Mouse (Mus musculus) adrenal gland, adult 18-20 months (tissue): ENCODE data around the gene Ldlrad2. TPM values are rescaled to one million over a fixed set of nuclear protein-coding genes. Genes with fewer than 3 reads are reported as not detected.

Source experiments
- DNase-seq, 2 experiments: peaks; one replicate each; pipeline ENCODE4 v3.0.0; 2021 to 2022; ENCODE audit warnings: low spot score in 2 of 2
- microRNA-seq, 2 experiments: library from miRNA; unstranded; fragments of <30 nt; microRNA quantifications; one replicate each; pipeline ENCODE4 v1.2.0; 2021; ENCODE audit warnings: borderline number of aligned reads in 2 of 2
- total RNA-seq, 2 experiments: library from RNA; stranded (reverse); gene quantifications; 1 replicate in 1 of 2; 2 replicates in 1 of 2; pipeline ENCODE4 v1.2.3; 2021

Gene Ldlrad2
- total RNA-seq, 2 experiments from 2014 or later, result 0.83 TPM; not detected in 1

DNA sequence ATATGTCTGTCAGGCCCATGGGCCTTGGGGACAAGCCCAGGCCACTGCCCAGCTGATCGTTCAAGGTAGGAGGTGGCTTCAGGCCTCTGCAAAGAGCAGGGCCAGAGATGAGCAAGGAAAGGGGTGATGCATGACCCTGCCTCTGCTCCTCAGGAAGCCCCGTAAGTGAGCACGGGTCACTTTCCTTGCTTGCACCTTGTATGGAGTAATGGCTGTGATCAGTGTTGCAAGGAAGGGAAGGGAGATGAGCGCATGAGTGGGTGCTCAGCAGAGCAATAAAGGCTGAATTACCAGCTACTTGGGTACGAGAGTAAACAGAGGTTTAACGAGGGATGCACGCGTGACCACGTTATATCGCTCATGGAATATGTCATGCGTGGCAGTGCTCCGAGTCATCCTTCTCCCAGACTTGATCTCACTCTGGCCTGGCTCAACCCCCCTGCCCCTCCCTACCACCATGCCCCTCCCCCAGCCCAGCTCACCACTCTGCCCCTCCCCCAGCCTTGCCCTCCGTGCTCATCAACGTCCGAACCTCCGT, 17.6 kb downstream of the Ldlrad2 start:
- DNase-seq, result no peak

DNA sequence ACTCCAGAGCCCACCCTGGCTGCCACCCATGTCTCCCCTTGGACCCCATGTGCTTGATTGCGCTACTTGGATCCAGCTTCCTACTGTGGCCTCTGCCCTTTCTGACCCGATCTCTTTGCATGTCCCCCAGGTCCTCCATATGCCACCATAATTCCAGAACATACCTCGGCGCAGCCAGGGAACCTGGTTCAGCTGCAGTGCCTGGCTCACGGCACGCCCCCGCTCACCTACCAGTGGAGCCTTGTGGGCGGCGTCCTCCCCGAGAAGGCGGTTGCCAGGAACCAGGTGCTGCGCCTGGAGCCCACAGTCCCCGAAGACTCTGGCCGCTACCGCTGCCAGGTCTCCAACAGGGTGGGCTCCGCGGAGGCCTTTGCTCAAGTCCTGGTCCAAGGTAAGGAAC, 20.9 kb downstream of the Ldlrad2 start:
- no peak for DNase-seq

DNA sequence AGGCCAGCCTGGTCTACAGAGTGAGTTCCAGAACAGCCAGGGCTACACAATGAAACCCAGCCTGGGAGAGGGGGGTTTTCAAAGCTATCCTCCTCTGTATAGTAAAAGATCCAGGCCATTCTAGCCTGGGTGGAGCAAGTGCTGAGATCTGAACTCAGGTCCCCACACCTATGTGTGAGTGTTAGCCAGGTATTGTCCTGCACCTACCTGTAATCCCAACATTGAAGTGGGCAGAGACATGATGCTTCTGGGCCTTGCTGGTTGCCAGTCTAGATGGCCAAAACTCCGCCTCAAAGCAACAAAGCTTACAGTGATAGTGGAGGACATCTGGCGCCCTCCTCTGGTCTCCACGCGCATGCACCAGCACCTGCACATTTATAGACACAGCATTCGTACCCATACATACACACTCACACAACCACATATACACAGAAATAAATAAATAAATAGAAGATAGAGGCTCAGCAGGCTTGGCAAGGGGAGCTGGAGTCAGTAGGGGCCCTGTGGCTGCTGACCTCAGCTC, 28.3 kb downstream of the Ldlrad2 start:
- peak in 1 of 2 experiments; percentile 27 for DNase-seq

DNA sequence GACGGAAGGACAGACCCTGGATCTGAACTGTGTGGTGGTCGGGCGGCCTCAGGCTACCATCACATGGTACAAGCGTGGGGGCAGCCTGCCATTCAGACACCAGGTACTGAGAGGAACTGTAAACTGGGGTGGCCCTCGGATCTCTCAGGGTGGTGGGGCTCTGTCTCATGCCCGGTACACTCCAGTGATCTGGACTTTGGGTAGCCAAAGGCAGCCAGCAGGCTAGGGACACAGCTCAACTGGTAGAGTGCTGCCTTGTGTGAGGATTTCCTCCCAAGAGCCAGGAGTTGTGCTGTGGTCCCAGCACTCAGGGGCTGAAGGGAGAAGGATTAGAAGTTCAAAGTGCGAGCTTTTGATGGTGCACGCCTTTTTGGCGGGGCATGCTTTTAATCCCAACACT, 28.8 kb downstream of the Ldlrad2 start:
- DNase-seq, result no peak

DNA sequence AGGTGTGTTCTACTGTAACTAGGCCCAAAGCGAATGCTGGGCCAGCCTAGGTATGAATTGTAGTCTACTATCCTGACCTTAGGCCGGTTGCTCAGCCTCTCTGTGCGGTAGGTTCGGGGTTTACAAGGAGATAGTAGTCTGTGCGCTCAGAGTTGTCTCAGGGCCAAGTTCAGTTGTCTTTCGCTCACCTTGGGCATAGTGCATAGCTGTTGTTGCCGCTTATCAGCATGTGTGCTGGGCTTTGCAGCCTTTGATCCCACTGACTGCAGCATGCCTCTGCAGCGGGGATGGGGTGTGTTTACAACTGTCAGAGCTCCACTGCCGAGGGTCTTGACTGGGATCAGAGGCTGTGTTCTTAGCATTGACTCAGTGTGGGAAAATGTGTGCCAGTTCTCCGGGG, 31.4 kb downstream of the Ldlrad2 start:
- no peak for DNase-seq

DNA sequence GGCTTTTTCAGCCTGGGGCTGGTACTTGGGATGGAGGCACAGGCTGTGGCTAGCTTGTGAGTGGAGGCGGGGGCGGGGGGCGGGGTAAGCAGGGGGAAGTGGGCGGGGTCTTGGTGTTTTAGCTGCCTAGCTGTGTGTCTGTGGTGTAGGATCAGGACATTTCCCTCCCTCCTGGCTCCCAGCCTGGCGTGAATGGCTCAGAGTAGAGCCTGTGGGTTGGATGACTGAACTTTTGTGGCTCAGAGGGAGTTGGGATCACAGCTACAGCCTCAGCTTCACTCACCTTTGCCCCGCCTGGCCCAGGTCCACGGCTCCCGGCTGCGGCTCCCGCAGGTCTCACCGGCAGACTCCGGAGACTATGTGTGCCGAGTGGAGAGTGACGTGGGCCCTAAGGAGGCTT, 34.0 kb downstream of the Ldlrad2 start:
- no peak for DNase-seq

DNA sequence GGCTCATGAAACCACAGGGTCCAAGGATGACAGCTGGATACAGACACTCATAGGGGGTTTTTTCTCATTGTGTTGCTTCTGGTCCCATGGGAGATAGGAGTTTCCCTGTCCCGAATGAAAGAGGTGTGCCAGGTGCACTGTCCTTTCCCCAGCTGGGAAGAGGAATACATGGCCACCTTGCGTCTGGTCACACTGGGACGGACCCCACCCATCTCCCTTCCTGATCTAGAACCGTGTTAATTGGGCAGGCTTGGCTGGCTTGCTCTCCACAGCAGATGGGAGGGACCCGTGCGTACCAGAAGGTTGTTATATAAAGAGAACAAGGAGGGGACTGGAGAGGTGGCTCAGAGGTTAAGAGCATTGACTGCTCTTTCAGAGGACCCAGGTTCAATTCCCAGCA, 46.5 kb downstream of the Ldlrad2 start:
- no peak for DNase-seq

DNA sequence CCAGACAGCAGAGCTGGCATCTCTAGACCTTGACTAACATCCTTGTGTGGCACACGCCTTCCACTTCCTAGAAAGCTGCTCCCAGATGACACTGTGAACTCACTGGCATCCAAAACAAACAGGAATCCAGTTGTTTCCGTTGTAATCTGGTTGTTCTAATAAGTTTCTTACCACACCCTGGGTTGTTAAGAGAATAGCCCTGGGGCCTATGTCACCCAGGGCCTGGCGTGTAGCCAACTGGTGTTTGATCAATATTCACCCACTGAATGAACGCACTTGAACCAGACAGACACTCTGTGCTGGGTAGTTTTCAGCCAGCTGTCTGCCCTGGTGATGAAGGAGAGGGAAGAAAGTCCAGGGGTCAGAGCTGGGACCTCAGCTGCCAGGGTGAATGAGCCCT, 47.0 kb downstream of the Ldlrad2 start:
- DNase-seq, result no peak

DNA sequence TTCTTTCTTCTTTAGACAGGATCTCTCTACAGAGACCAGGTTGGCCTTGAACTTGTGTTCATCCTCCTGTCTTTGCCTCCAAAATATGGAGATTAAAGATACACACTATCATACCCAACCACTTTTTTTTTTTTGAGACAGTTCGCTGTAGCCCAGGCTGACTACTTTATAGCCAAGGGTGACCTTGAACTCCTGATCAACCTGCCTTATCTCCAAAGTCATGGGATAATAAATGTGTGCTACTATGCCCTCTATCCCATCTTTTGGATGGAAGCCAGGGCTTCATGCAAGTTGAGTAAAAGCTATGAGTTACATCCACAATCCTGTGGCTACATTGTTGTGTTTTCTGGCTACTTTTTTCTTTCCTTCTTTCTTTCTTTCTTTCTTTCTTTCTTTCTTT, 48.9 kb downstream of the Ldlrad2 start:
- DNase-seq, result no peak

Small RNA genes within 50 kb of the gene (microRNA-seq; reads per million reads assigned to microRNA genes)
- gene Mir7018, result 0.95 to 3.1 reads per million in 2 experiments

Other genes with a start within 250 kb of the Ldlrad2 start
- gene Cdc42, start 216.8 kb downstream of the Ldlrad2 start, total RNA-seq, result 100 to 1,000 TPM; 386 to 454 TPM
- not detected for gene Cela3a, start 164.8 kb downstream of the Ldlrad2 start, total RNA-seq
- gene Cela3b, start 144.0 kb downstream of the Ldlrad2 start, total RNA-seq, result not detected
- gene 1700013G24Rik, start 121.3 kb downstream of the Ldlrad2 start, total RNA-seq, result not detected
- gene Hspg2, start 105.8 kb downstream of the Ldlrad2 start, total RNA-seq, result 100 to 1,000 TPM in 1 of 2 experiments, 10 to 100 TPM in 1; 79.7 to 122 TPM
- gene Usp48, start 19.2 kb upstream of the Ldlrad2 start, total RNA-seq, result 100 to 1,000 TPM in 1 of 2 experiments, 10 to 100 TPM in 1; 92.3 to 111 TPM
- 100 to 1,000 TPM in 1 of 2 experiments, 10 to 100 TPM in 1; 94.7 to 131 TPM for gene Rap1gap, start 90.2 kb upstream of the Ldlrad2 start, total RNA-seq
- 10 to 100 TPM in 1 of 2 experiments, 1 to 10 TPM in 1; 6.8 to 99.4 TPM for gene Alpl, start 221.8 kb upstream of the Ldlrad2 start, total RNA-seq